Mouse (Mus musculus) thymus, adult 2 months (tissue): ENCODE data around the gene 1600014C10Rik.

ENCODE experiments used
- CTCF ChIP-seq: fragments of 200-500 bp; IDR thresholded peaks from 2 replicates; pipeline ENCODE4 v1.5.1; 2012; ENCODE audit warnings: mild to moderate bottlenecking, control low read depth, low read length, moderate library complexity, borderline replicate concordance; ENCODE audit not compliant: control insufficient read depth, poor library complexity, insufficient read depth; ENCODE audit errors: extremely low read depth
- POLR2A ChIP-seq: fragments of 200-500 bp; IDR thresholded peaks from 2 replicates; pipeline ENCODE4 v1.6.1; 2012; ENCODE audit warnings: mild to moderate bottlenecking, low read length, control low read depth, moderate library complexity; ENCODE audit not compliant: control insufficient read depth, poor library complexity, insufficient read depth; ENCODE audit errors: extremely low read depth

GRCm38 (mm10) chr7:38190056-38190835 is 7.2 kb downstream of the 1600014C10Rik start:
- TF ChIP-seq POLR2A (no peak), CTCF (peak; percentile 24; the same call in 1 of the 2 replicates)
